Mouse (Mus musculus) heart, embryonic 11.5 days (tissue): ENCODE results near the gene Pla2g4b. TPM values are rescaled to one million over a fixed set of nuclear protein-coding genes. Genes with fewer than 3 reads are reported as not detected.

Source experiments
- ATAC-seq: fragments of 200-750 bp; cut with Nextera tagmentation; replicated peaks from 2 replicates; pipeline ENCODE4 v1.8.0; 2017; ENCODE audit warnings: moderate library complexity; ENCODE audit not compliant: insufficient number of reproducible peaks, low FRiP score, low TSS enrichment
- H3K27ac ChIP-seq: fragments of 300-500 bp; sonication (generic); 2 replicates; pipeline ENCODE4 v1.5.1; 2014; ENCODE audit warnings: mild to moderate bottlenecking, low read depth, low read length
- H3K27me3 ChIP-seq: fragments of 300-500 bp; sonication (generic); 2 replicates; pipeline ENCODE4 v1.6.1; 2014; ENCODE audit warnings: mild to moderate bottlenecking, low read length, mixed read lengths; ENCODE audit not compliant: control insufficient read depth, insufficient read depth
- H3K36me3 ChIP-seq: fragments of 300-500 bp; sonication (generic); 2 replicates; pipeline ENCODE4 v1.6.1; 2014; ENCODE audit warnings: mild to moderate bottlenecking, low read length, moderate library complexity, mixed read lengths; ENCODE audit not compliant: control insufficient read depth, insufficient read depth
- H3K4me1 ChIP-seq: fragments of 300-500 bp; sonication (generic); 2 replicates; pipeline ENCODE4 v1.6.1; 2014; ENCODE audit warnings: low read length; ENCODE audit not compliant: control insufficient read depth, insufficient read depth
- H3K4me2 ChIP-seq: fragments of 300-500 bp; sonication (generic); 2 replicates; pipeline ENCODE4 v1.6.1; 2014; ENCODE audit warnings: mild to moderate bottlenecking, moderate library complexity
- H3K4me3 ChIP-seq: fragments of 300-500 bp; sonication (generic); 2 replicates; pipeline ENCODE4 v1.5.1; 2014; ENCODE audit warnings: low read depth, low read length
- H3K9ac ChIP-seq: fragments of 300-500 bp; sonication (generic); 2 replicates; pipeline ENCODE4 v1.6.1; 2014; ENCODE audit warnings: mild to moderate bottlenecking, low read depth, low read length, moderate library complexity
- H3K9me3 ChIP-seq: fragments of 300-500 bp; sonication (generic); replicated peaks from 2 replicates; pipeline ENCODE4 v1.6.1; 2016; ENCODE audit warnings: low read length; ENCODE audit not compliant: control insufficient read depth
- WGBS: fragments of 180-500 bp; shearing (Covaris S2); extraction: QIAGEN DNeasy Blood & Tissue Kit; methylation state at CpG from one replicate; pipeline ENCODE4 v1.1.7; 2014; ENCODE audit not compliant: insufficient replicate concordance; 5-methylcytosine and 5-hydroxymethylcytosine counted together
- polyA plus RNA-seq: library from polyadenylated mRNA; unstranded; fragments of >200 nt; fragmentation: Nextera tagmentation; extraction: Ambion mirVana; gene quantifications from 2 replicates; pipeline ENCODE4 v1.2.1, GENCODE M21; 2014

Pla2g4b gene
- polyA plus RNA-seq, 1 experiment from 2014 or later = 1.2 TPM

DNA sequence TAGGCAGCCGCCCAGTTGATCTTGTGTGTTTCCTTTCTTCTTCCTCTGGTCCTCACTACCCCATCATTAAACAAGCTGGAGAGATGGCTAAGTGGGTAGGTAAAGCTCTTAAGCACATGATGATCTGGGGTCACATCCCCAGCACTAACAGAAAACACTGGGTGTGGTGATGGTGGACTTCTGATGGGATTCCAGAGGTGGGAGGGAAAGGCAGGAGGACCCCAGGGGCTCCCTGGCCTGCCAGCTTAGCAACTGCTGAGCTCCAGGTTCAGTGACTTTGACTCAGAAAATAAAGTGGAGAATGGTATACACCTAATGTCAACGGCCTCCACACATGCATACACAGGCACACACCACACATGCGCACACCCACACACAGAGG lies 5.3 kb upstream of the Pla2g4b start:
- Histone ChIP-seq H3K27ac (peak overlapping the region; percentile 82; the same call in 1 of the 2 replicates), H3K4me2 (peak overlapping the region; percentile 77), H3K27me3 (no peaks in the 10 kb centered on the region), H3K4me1 (peaks cover 8% of the 10 kb centered on the region), H3K36me3 (peaks cover 6% of the 10 kb centered on the region; the same call in 1 of the 2 replicates), H3K9ac (peak overlapping the region; percentile 96), H3K4me3 (peak overlapping the region; percentile 83), H3K9me3 (no peaks in the 10 kb centered on the region)
- 49% methylated on average over 3 of the region's 3 CpGs for WGBS
- ATAC-seq = no peak

DNA sequence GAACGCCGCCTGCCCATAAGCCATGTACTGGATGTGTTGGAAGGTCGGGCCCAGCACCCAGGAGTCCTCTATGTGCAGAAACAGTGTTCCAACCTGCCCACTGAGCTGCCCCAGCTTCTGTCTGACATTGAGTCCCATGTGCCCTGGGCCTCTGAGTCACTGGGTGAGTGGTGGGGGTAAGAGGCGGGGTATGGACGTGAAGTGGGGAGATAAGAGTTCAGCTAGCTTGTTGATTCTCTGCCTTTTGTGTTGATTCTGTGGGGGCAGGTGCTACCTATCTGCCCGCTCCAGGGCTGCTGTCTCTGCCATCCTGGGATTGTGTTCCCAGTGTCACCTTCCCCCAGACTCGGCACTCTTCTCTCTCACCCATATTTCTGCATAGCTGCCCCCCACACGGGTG lies 2.8 kb upstream of the Pla2g4b start:
- no peaks in the 10 kb centered on the region for H3K9me3 ChIP-seq
- ATAC-seq = no peak

DNA sequence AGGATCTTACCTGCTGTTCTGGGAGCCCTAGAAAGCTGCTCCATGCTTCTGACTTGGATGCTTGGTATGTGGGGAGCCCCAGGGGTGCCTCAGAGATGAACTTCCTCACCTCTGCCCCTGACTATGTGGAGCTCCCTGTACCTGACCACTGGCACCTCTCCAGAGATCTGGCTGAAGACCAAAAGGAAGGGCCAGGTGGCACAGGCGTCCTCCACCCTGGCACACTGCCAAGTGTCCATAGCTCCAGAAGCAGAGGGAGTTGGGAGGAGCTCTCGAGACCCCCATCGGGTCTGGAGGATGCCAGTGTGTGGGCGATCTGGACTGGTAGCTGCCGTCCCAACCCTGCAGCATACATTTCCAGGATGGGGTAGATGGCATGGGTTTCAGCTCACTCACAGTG lies 509 bp downstream of the Pla2g4b start:
- H3K4me1 ChIP-seq = no peaks in the 10 kb centered on the region
- 87% methylated on average over 5 of the region's 5 CpGs for WGBS
- no peaks in the 10 kb centered on the region for H3K27me3 ChIP-seq
- no peak overlapping the region for H3K4me3 ChIP-seq
- no peak overlapping the region for H3K4me2 ChIP-seq
- H3K9me3 ChIP-seq = no peaks in the 10 kb centered on the region
- ATAC-seq = no peak
- no peak overlapping the region for H3K27ac ChIP-seq
- H3K36me3 ChIP-seq = peaks cover 23% of the 10 kb centered on the region
- no peak overlapping the region for H3K9ac ChIP-seq

More for the DNA sequence above, 2.8 kb upstream of the Pla2g4b start:
- no peak overlapping the region for H3K27ac ChIP-seq
- no peak overlapping the region for H3K9ac ChIP-seq
- no peaks in the 10 kb centered on the region for H3K27me3 ChIP-seq
- H3K4me2 ChIP-seq = no peak overlapping the region
- peaks cover 7% of the 10 kb centered on the region for H3K36me3 ChIP-seq
- 70% methylated on average over 8 of the region's 8 CpGs for WGBS
- no peak overlapping the region for H3K4me3 ChIP-seq
- peaks cover 8% of the 10 kb centered on the region for H3K4me1 ChIP-seq

DNA sequence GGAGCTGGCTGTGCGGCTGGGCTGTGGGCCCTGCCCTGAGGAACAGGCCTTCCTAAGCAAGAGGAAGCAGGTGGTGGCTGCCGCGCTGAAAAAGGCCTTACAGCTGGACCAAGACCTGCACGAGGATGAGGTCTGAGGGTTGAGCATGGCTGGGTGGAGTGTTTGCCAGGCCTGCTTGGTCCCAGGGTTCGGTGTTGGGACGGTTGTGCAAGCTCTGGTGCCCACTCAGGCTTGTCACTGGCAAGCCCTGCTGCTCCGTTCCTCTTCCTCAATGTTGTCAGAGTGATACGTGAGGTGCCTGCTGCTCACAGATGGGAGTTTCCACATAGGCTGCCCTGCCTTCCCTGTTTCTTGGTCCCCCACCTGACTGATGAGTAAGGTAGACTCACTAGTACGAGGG lies 4.5 kb downstream of the Pla2g4b start:
- ATAC-seq = no peak
- no peak overlapping the region for H3K9ac ChIP-seq
- H3K9me3 ChIP-seq = no peaks in the 10 kb centered on the region
- no peak overlapping the region for H3K27ac ChIP-seq
- no peak overlapping the region for H3K4me3 ChIP-seq
- H3K27me3 ChIP-seq = no peaks in the 10 kb centered on the region
- H3K4me1 ChIP-seq = no peaks in the 10 kb centered on the region
- WGBS = 84% methylated on average over 9 of the region's 9 CpGs
- H3K36me3 ChIP-seq = peaks cover 37% of the 10 kb centered on the region
- H3K4me2 ChIP-seq = no peak overlapping the region

DNA sequence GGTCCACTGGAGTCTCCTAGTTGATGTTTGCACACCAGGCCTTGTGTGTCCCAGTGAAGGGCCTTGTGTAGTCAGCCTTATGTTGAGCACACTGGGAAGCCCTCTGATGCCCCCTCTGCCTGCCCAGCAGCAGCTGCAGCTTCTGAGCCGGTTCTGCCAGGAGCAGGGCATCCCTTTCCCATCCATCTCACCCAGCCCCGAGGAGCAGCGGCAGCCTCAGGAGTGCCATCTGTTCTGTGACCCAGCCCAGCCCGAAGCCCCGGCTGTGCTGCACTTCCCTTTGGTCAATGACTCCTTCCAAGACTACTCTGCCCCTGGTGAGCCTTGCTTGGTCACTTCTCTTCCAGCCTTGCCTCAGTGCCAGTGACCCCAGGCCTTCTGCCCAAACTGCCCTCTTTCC lies 7.8 kb downstream of the Pla2g4b start:
- Histone ChIP-seq H3K27me3 (peaks cover 3% of the 10 kb centered on the region; the same call in 1 of the 2 replicates), H3K4me3 (no peak overlapping the region), H3K27ac (no peak overlapping the region), H3K9ac (no peak overlapping the region), H3K4me1 (peaks cover 7% of the 10 kb centered on the region; the same call in 1 of the 2 replicates), H3K36me3 (peaks cover 34% of the 10 kb centered on the region), H3K4me2 (no peak overlapping the region), H3K9me3 (no peaks in the 10 kb centered on the region)
- ATAC-seq = no peak
- WGBS = 82% methylated on average over 5 of the region's 5 CpGs

DNA sequence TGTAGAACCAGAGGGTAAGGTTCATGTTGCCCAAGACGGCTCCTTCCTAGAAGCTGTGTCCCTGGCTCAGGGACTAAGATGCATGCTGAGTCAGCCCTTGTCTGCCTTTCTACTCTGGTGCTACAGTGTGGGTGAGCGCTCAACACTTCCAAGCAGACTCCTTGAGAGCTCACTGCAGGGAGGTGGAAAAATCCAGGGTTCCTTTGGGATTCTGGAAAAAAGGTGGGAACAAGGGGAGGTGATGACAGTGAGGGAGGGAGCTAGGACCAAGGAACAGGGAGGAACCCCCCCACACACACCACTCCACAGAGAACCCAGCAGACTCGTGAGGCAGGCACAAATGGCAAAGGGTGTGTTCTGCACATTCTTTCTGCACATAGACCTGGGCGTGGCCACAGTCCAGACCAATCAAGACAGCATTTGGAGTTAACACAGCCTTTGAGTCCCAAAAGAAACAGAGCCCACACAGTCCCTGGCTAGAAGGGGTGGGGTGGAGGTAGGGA lies 10.9 kb downstream of the Pla2g4b start:
- H3K27me3 ChIP-seq = peaks cover 17% of the 10 kb centered on the region
- H3K4me2 ChIP-seq = no peak overlapping the region
- H3K4me1 ChIP-seq = peaks cover 7% of the 10 kb centered on the region
- no peak overlapping the region for H3K27ac ChIP-seq
- WGBS = 43% methylated on average over 4 of the region's 4 CpGs
- no peaks in the 10 kb centered on the region for H3K9me3 ChIP-seq
- H3K4me3 ChIP-seq = no peak overlapping the region
- peaks cover 16% of the 10 kb centered on the region for H3K36me3 ChIP-seq
- ATAC-seq = no peak
- no peak overlapping the region for H3K9ac ChIP-seq

DNA sequence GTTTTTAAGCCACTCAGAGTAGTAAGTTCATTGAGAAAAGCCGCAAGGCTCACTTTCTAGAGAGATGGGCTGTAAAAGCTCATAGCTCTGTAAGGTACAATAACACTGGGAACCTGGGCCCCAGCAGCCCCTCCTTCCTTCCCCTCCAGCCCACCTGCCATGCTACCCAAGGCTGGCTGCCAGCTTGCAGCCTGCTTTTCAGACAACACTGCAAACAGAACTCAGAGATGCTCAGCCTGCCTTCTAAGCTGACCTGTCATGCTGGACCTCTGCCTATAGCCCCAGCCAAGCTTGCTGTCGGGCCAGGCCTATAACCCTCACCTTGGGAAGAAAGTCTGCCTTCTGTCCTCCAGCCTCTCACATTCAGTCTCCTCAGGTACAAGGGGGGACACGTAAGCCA lies 11.5 kb downstream of the Pla2g4b start:
- ATAC-seq = no peak

DNA sequence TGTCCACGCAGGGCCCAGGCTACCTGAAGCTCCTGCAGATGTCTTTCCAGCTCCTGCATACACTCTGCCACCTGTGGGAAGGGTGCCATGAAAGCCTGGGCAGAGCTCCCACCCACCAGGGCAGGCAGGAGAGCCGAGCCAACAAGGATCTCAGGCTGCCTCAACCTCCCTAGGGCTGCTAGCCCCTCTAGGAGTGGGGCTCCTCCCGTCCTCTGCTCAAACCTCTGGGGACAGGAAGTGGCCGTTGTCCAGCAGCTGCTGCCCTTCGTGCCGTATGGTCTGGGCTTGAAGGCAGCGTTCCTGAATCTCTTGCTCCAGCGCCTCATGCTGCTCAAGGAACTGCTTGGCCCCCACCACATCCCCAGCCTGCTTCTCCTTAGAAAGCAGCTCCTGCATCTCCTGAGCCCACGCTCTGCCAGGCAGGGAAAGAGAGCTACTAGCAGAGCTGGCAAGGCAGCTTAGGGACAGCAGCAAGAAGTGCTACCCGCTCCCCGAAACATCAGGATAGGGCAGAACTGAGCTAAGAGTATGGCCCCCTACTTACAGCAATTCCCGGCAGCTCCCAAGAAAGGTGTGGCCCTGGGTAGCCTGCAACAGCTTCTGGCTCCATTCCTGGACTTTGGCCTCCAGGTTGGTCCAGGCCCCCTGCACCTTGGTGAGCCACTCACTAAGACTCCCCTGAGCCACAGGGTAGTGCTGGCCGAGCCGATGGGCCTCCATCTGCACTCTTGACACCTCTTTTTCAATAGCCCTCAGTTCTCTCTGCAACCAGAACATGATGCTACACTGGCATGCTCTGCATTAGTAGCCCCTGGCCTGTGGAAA lies 13.5 kb downstream of the Pla2g4b start:
- Histone ChIP-seq H3K4me1 (peaks cover 7% of the 10 kb centered on the region), H3K4me2 (no peak overlapping the region), H3K27ac (no peak overlapping the region), H3K4me3 (no peak overlapping the region), H3K9ac (no peak overlapping the region), H3K27me3 (peaks cover 17% of the 10 kb centered on the region), H3K9me3 (no peaks in the 10 kb centered on the region), H3K36me3 (peaks cover 6% of the 10 kb centered on the region; the same call in 1 of the 2 replicates)
- no peak for ATAC-seq
- WGBS = 55% methylated on average over 14 of the region's 14 CpGs

More for the DNA sequence above, 11.5 kb downstream of the Pla2g4b start:
- Histone ChIP-seq H3K9me3 (no peaks in the 10 kb centered on the region), H3K4me3 (no peak overlapping the region), H3K9ac (no peak overlapping the region), H3K27me3 (peaks cover 17% of the 10 kb centered on the region), H3K27ac (no peak overlapping the region), H3K4me1 (peaks cover 7% of the 10 kb centered on the region), H3K4me2 (no peak overlapping the region), H3K36me3 (peaks cover 16% of the 10 kb centered on the region; the same call in 1 of the 2 replicates)
- 70% methylated on average over 3 of the region's 3 CpGs for WGBS
